Mouse (Mus musculus): ENCODE data around the gene Celsr3. TPM values are rescaled to one million over a fixed set of nuclear protein-coding genes. Genes with fewer than 3 reads are reported as not detected.
A peak's percentile ranks its signal among the peaks of the same experiment; 100 is the strongest.

Gene Celsr3
- polyA plus RNA-seq, 1 experiment from 2014 or later = 3.1 TPM

DNA sequence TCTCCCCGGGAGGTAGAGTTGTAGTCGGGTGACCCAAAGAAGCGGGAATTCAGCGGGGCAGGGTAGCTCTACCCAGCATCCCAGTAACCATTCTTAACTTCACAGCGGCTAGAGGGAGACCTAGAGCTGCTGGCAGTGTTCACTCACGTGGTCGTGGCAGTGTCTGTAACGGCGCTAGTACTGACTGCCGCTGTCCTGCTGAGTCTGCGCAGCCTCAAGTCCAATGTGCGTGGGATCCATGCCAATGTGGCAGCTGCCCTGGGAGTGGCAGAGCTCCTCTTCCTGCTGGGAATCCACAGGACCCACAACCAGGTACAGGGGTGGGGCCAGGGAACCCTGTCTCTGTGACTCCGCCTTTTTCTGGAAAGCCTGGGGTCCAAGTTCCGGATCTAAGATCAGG lies 16.9 kb downstream of the Celsr3 start:
- Histone ChIP-seq H3K9me3 (replicated peaks) (no peaks in the 10 kb centered on the region), H3K27ac (replicated peaks) (no peak overlapping the region), H3K36me3 (peaks cover 93% of the 10 kb centered on the region), H3K27me3 (ENCODE audit: low read depth, poor library complexity, severe bottlenecking) (peaks cover 32% of the 10 kb centered on the region), H3K4me1 (peaks cover 9% of the 10 kb centered on the region; the same call in 1 of the 2 replicates), H3K4me3 (0 out of 2 replicates have a peak overlapping the region, but pooled peaks have one; percentile 22)
- 20% methylated on average over 14 of the region's 14 CpGs for WGBS
- no peak for DNase-seq (ENCODE audit: low spot score)

DNA sequence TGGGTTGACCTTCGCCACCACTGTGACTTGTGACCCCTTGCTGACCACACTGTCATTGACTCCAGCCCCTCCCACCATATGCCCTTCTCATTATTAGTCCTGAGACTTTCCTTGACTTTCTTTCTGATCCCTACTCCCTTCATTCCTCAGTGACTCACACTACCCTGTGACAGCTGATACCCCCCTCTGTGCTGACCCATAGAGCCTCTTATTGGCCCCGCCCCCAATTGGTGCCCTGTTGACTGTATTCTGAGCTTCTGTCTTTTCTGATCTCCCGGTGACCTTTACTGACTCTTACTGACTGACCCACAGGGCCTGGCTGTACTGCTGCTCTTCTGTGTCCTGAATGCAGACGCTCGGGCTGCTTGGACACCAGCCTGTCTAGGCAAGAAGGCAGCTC lies 19.3 kb downstream of the Celsr3 start:
- WGBS = 76% methylated on average over 5 of the region's 5 CpGs
- H3K27ac ChIP-seq (replicated peaks) = no peak overlapping the region
- peaks cover 9% of the 10 kb centered on the region; the same call in 1 of the 2 replicates for H3K4me1 ChIP-seq
- peaks cover 32% of the 10 kb centered on the region for H3K27me3 ChIP-seq (ENCODE audit: low read depth, poor library complexity, severe bottlenecking)
- DNase-seq (ENCODE audit: low spot score) = no peak
- H3K4me3 ChIP-seq = no peak overlapping the region
- no peaks in the 10 kb centered on the region for H3K9me3 ChIP-seq (replicated peaks)
- peaks cover 94% of the 10 kb centered on the region for H3K36me3 ChIP-seq

DNA sequence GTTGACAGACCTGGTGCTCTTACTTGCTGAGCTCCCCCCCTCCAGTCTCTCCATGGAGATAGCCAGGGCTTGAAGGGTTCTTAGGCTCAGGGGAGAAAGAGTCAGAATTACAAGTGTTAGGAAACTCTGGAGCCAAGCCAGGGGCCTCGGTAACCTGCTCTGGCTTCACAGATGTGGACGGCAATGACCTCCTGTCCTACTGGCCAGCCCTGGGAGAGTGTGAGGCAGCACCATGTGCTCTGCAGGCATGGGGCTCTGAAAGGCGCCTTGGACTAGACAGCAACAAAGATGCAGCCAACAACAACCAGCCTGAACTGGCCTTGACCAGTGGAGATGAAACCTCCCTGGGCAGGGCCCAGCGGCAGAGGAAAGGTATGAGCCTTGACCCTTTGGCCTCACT lies 21.3 kb downstream of the Celsr3 start:
- 85% methylated on average over 4 of the region's 4 CpGs for WGBS
- Histone ChIP-seq H3K4me1 (peaks cover 19% of the 10 kb centered on the region), H3K9me3 (replicated peaks) (no peaks in the 10 kb centered on the region), H3K27me3 (ENCODE audit: low read depth, poor library complexity, severe bottlenecking) (peaks cover 17% of the 10 kb centered on the region), H3K27ac (replicated peaks) (no peak overlapping the region), H3K4me3 (no peak overlapping the region), H3K36me3 (peaks cover 74% of the 10 kb centered on the region)
- DNase-seq (ENCODE audit: low spot score) = no peak

DNA sequence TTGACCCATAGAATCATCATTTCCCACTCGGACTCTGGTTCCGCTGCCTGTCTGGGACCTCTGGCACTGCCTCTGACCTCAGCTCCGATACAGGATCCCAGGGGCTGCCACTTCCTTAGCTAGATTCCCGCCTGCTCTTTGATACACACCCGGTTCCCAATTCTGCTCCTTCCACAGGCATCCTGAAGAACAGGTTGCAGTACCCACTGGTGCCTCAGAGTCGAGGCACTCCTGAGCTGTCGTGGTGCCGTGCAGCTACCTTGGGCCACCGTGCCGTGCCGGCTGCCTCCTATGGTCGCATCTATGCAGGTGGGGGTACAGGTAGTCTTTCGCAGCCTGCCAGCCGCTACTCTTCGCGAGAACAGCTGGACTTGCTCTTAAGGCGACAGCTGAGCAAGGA lies 22.3 kb downstream of the Celsr3 start:
- Histone ChIP-seq H3K36me3 (peaks cover 64% of the 10 kb centered on the region), H3K27ac (replicated peaks) (no peak overlapping the region), H3K9me3 (replicated peaks) (no peaks in the 10 kb centered on the region), H3K4me1 (peaks cover 23% of the 10 kb centered on the region), H3K4me3 (no peak overlapping the region), H3K27me3 (ENCODE audit: low read depth, poor library complexity, severe bottlenecking) (peaks cover 6% of the 10 kb centered on the region; the same call in 1 of the 2 replicates)
- DNase-seq (ENCODE audit: low spot score) = no peak
- 83% methylated on average over 17 of the region's 17 CpGs for WGBS

DNA sequence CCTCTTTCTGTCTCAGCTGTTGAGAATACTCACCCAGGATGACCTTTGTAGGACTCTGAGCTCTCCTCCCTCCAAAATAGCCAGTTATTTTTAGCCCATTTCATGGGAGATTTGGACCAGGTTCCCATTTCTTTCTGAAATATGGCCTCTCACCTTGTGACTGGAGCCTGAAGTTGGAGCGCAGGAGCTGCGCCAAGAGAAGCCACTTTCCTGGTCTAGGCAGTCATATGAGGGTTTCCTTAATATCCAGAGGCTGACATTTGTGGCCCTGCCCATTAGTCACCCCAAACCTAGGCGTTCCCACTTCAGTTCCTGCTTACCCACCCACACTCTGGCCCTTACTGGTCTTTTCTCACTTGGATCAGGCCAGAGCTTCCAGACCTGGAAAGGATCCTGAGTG lies 26.9 kb downstream of the Celsr3 start, which contains the start of gene Slc26a6:
TSS of gene Slc26a6 (plus strand) at position 308 of the 400 bp plus-strand sequence.
- no peaks in the 10 kb centered on the region for H3K9me3 ChIP-seq (replicated peaks)
- no peak for DNase-seq (ENCODE audit: low spot score)
- peak within 1 kb of the TSS; percentile 82 for H3K4me3 ChIP-seq
- peaks cover 16% of the 10 kb centered on the region for H3K27me3 ChIP-seq (ENCODE audit: low read depth, poor library complexity, severe bottlenecking)
- H3K36me3 ChIP-seq = peaks cover 36% of the 10 kb centered on the region
- H3K27ac ChIP-seq (replicated peaks) = peak within 1 kb of the TSS; percentile 88
- peaks cover 39% of the 10 kb centered on the region for H3K4me1 ChIP-seq
- 81% methylated on average over 3 of the region's 3 CpGs for WGBS

DNA sequence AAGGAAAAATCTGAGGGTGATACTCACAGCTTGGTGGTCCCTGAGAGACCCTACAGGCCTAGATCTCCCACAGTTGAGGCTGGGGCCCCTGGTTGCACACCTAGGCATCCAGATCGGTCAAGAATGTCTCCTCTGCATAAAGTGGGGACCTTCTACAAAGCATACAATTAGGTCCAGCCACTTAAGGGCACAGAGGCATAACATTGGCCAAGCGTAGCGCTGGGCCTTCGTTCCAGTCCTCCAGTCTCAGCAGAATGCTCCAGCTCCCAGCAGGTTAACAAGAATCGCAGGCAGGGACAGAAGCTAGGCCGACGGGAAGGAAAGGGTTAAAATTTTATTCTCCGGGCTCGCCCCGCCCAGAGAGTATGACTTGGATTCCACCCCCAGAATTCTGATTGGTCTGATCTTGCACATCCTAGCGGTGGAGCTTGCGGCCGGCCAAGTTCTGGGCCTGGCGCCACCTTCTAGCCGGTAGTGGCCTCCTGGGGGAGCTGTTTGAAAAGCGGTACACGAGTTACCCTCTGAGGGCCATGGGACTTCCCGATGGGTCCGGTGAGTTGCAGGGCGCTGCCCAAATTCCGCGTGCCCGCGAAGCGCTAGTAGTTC lies 27.6 kb downstream of the Celsr3 start:
- WGBS = 3% methylated on average over 25 of the region's 25 CpGs
- Histone ChIP-seq H3K4me3 (peak overlapping the region; percentile 82), H3K9me3 (replicated peaks) (no peaks in the 10 kb centered on the region), H3K27ac (replicated peaks) (peak overlapping the region; percentile 88), H3K36me3 (peaks cover 36% of the 10 kb centered on the region), H3K27me3 (ENCODE audit: low read depth, poor library complexity, severe bottlenecking) (peaks cover 16% of the 10 kb centered on the region), H3K4me1 (peaks cover 39% of the 10 kb centered on the region)
- peak; percentile 91 for DNase-seq (ENCODE audit: low spot score)

DNA sequence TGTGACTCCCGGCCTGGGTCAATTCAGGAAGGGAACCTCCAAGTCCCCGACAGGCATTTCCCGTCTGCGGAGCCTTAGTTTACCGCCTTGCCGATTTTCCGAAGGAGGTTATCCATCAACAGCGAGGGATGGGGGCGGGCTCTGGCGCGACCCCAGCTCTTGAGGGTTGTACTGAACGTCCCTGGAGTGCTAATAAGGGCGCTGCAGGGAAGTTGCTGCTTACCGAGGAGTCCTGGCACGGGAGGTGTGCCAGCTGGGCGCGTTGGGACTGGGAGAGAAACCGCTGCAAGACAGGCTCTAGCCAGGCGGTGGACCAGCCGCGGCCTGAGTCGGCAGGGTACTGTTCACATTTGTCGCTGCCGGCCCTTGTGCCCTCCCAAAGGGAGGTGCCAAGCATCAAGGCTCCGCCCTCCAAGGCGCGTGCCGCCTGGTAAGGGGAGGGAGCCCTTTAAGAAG lies 28.1 kb downstream of the Celsr3 start:
- no peaks in the 10 kb centered on the region for H3K9me3 ChIP-seq (replicated peaks)
- peak overlapping the region; percentile 88 for H3K27ac ChIP-seq (replicated peaks)
- peaks cover 16% of the 10 kb centered on the region for H3K27me3 ChIP-seq (ENCODE audit: low read depth, poor library complexity, severe bottlenecking)
- peaks cover 35% of the 10 kb centered on the region for H3K36me3 ChIP-seq
- H3K4me3 ChIP-seq = peak overlapping the region; percentile 82
- WGBS = under 1% methylated on average over 28 of the region's 28 CpGs
- H3K4me1 ChIP-seq = peaks cover 39% of the 10 kb centered on the region
- peak; percentile 86 for DNase-seq (ENCODE audit: low spot score)

DNA sequence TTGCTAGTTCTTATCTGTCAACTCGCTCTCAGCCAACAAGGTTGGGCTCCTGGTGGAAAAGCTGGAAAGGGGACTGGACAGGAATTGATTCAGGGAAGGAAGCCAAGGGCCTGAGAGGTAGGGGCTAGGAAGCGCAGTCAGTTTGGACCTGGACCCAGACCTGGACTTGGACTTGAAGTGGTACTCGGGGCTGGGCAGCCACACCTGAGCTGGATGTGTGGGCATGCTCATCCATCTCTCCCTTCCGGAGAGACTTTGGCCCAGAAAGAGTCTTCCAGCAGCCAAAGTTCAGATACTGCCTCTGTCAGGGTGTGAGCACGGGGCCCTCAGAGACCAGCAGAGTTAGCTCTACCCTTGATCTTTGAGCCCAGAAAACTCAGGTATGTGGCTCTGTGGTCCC lies 29.2 kb downstream of the Celsr3 start:
- 58% methylated on average over 5 of the region's 5 CpGs for WGBS
- H3K4me3 ChIP-seq = peak overlapping the region; percentile 82

DNA sequence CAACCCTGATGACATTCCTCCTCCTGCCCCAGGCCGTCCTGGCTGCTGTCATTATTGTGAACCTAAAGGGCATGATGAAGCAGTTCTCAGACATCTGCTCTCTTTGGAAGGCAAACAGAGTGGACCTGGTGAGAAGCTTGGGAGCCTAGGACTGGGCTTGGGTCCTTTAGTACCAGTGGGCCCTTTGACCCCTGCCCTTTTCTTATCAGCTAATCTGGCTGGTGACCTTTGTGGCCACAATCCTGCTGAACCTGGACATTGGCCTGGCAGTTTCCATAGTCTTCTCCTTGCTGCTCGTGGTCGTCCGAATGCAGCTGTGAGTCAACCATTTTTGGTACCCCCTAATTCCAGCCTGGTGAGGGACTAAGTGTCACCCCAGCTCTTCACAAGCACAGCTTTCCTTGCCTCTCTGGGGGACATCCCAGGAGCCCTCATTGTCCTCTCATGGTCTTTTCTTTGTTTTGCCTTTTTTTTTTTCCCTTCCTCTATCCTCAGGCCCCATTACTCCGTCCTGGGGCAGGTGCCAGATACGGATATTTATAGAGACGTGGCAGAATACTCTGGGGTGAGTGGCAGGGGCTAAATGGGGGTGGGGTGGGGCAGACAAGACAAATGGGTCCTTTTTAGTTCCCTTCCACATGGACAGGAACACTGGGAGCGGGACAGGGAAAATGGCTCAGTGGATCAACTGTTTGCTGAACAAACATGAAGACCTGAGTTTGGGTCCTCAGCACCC lies 32.8 kb downstream of the Celsr3 start:
- WGBS = 83% methylated on average over 8 of the region's 8 CpGs
- no peak for DNase-seq (ENCODE audit: low spot score)
- no peak overlapping the region for H3K27ac ChIP-seq (replicated peaks)
- H3K36me3 ChIP-seq = peaks cover 50% of the 10 kb centered on the region
- H3K27me3 ChIP-seq (ENCODE audit: low read depth, poor library complexity, severe bottlenecking) = peaks cover 16% of the 10 kb centered on the region
- H3K4me3 ChIP-seq = no peak overlapping the region
- peaks cover 14% of the 10 kb centered on the region for H3K4me1 ChIP-seq
- H3K9me3 ChIP-seq (replicated peaks) = no peaks in the 10 kb centered on the region

More for the DNA sequence above, 29.2 kb downstream of the Celsr3 start:
- no peak for DNase-seq (ENCODE audit: low spot score)
- Histone ChIP-seq H3K36me3 (peaks cover 34% of the 10 kb centered on the region), H3K27me3 (ENCODE audit: low read depth, poor library complexity, severe bottlenecking) (peaks cover 16% of the 10 kb centered on the region), H3K9me3 (replicated peaks) (no peaks in the 10 kb centered on the region), H3K4me1 (peaks cover 39% of the 10 kb centered on the region), H3K27ac (replicated peaks) (no peak overlapping the region)

Small RNA genes within 50 kb of the gene (microRNA-seq; reads per million reads assigned to microRNA genes)
- not detected for gene Gm23156

Other genes starting within 250 kb of the Celsr3 start
- 195 and 250 TPM in 2 replicates for gene Wdr6, start 247.6 kb upstream of the Celsr3 start, polyA plus RNA-seq (2016; fragmentation: Nextera tagmentation; extraction: Ambion mirVana)
- 13.8 and 14.7 TPM in 2 replicates for gene P4htm, start 228.7 kb upstream of the Celsr3 start, polyA plus RNA-seq (2016; fragmentation: Nextera tagmentation; extraction: Ambion mirVana)
- 66.8 and 72.6 TPM in 2 replicates for gene Arih2, start 176.9 kb upstream of the Celsr3 start, polyA plus RNA-seq (2016; fragmentation: Nextera tagmentation; extraction: Ambion mirVana)
- gene Slc25a20, start 164.2 kb upstream of the Celsr3 start, polyA plus RNA-seq (2016; fragmentation: Nextera tagmentation; extraction: Ambion mirVana) = 34.5 and 36.2 TPM in 2 replicates
- gene Prkar2a, start 137.0 kb upstream of the Celsr3 start, polyA plus RNA-seq (2016; fragmentation: Nextera tagmentation; extraction: Ambion mirVana) = 34.6 and 40.8 TPM in 2 replicates
- 89.0 and 105 TPM in 2 replicates for gene Ip6k2, start 42.5 kb upstream of the Celsr3 start, polyA plus RNA-seq (2016; fragmentation: Nextera tagmentation; extraction: Ambion mirVana)
- 14.5 and 17.3 TPM in 2 replicates for gene Nckipsd, start 18.0 kb upstream of the Celsr3 start, polyA plus RNA-seq (2016; fragmentation: Nextera tagmentation; extraction: Ambion mirVana)
- 9.5 and 12.5 TPM in 2 replicates for gene Slc26a6, start 27.0 kb downstream of the Celsr3 start, polyA plus RNA-seq (2016; fragmentation: Nextera tagmentation; extraction: Ambion mirVana)
- gene Tmem89, start 88.3 kb downstream of the Celsr3 start, polyA plus RNA-seq (2016; fragmentation: Nextera tagmentation; extraction: Ambion mirVana) = not detected in 2 replicates
- 490 and 491 TPM in 2 replicates for gene Uqcrc1, start 110.3 kb downstream of the Celsr3 start, polyA plus RNA-seq (2016; fragmentation: Nextera tagmentation; extraction: Ambion mirVana)
- 2.3 and 2.4 TPM in 2 replicates for gene Col7a1, start 127.3 kb downstream of the Celsr3 start, polyA plus RNA-seq (2016; fragmentation: Nextera tagmentation; extraction: Ambion mirVana)
- gene Ucn2, start 159.7 kb downstream of the Celsr3 start, polyA plus RNA-seq (2016; fragmentation: Nextera tagmentation; extraction: Ambion mirVana) = not detected in 2 replicates
- gene Pfkfb4, start 165.5 kb downstream of the Celsr3 start, polyA plus RNA-seq (2016; fragmentation: Nextera tagmentation; extraction: Ambion mirVana) = 11.9 and 13.9 TPM in 2 replicates
- gene Shisa5, start 212.2 kb downstream of the Celsr3 start, polyA plus RNA-seq (2016; fragmentation: Nextera tagmentation; extraction: Ambion mirVana) = 32.9 and 37.2 TPM in 2 replicates
- gene Trex1, start 233.4 kb downstream of the Celsr3 start, polyA plus RNA-seq (2016; fragmentation: Nextera tagmentation; extraction: Ambion mirVana) = 7.5 and 10.1 TPM in 2 replicates
- gene Atrip, start 247.8 kb downstream of the Celsr3 start, polyA plus RNA-seq (2016; fragmentation: Nextera tagmentation; extraction: Ambion mirVana) = 32.1 and 33.4 TPM in 2 replicates